Mouse (Mus musculus) brain, embryonic 14.5 days (tissue): Measurements from ENCODE around the gene Plekha4.
A peak's percentile ranks its signal among the peaks of the same experiment; 100 is the strongest.

Experiments
- CTCF ChIP-seq: fragments of 200-500 bp; IDR thresholded peaks from 2 replicates; pipeline ENCODE4 v1.5.1; 2012; ENCODE audit warnings: inconsistent platforms, mild to moderate bottlenecking, moderate library complexity, borderline replicate concordance; ENCODE audit not compliant: insufficient read depth, insufficient read length; ENCODE audit errors: extremely low read depth
- POLR2A ChIP-seq: fragments of 200-500 bp; IDR thresholded peaks from 2 replicates; pipeline ENCODE4 v1.6.1; 2012; ENCODE audit warnings: mild to moderate bottlenecking, inconsistent platforms, borderline replicate concordance; ENCODE audit not compliant: poor library complexity, insufficient read depth, insufficient read length, severe bottlenecking; ENCODE audit errors: extremely low read depth

GRCm38 (mm10) chr7:45509912-45510787 lies 16.0 kb upstream of the Plekha4 start, which contains the start of gene Nucb1:
- TF ChIP-seq CTCF (no peak), POLR2A (peak; percentile 23; the same call in 1 of the 2 replicates)
